Mouse (Mus musculus) embryo, embryonic 10 days (tissue): Measurements from ENCODE around the gene Gm19345.
A peak's percentile ranks its signal among the peaks of the same experiment; 100 is the strongest.

Source experiments
- DNase-seq: peaks from one replicate; pipeline ENCODE4 v3.0.0-alpha.2; 2015; ENCODE audit warnings: low spot score

The Gm19345 gene

GRCm38 (mm10) chr7:19826756-19827155, 25.0 kb upstream of the Gm19345 start:
- no peak for DNase-seq

DNA sequence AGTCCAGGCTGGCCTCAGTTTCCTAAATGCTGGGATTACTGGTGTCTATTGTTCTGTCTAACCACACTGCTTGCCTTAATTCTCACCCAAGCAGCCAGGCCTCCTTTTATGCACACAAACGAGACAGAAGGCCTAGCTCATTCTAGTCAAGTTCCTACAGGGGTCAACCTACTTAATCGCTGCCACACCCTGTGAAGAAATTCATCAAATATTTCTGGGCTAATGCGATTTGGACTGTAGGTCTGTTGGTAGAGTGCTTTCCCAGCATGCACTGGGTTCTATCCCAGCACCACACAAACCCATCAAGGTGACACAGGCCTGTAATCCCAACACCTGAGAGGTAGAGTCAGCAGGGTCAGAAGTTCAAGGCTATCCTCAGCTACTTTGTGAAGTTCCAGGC, 22.1 kb upstream of the Gm19345 start:
- no peak for DNase-seq

- no peak for DNase-seq
Measured at GRCm38 (mm10) chr7:19830682-19831156, 21.1 kb upstream of the Gm19345 start.

DNA sequence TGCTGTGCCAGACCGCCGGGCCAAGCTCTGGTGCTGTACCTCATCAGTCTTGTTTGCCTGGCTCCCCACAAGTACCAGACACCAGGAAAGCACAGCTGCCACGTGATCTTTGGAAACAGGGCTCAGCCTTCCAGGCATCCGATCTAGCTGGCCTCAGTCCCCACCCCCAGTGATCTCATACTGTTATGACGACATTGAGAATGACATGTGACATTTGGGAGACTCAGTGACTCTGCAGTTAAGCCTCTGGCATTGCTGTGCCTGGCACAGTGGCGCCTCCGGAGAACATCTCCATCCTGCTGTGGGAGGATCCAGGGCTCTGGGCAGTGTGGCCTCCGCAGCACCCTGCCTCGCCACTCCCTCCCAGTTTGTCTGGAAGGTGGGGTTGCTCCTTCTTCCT, 20.0 kb upstream of the Gm19345 start:
- no peak for DNase-seq

GRCm38 (mm10) chr7:19834055-19834454, 17.7 kb upstream of the Gm19345 start:
- no peak for DNase-seq

GRCm38 (mm10) chr7:19836843-19837242, 15.0 kb upstream of the Gm19345 start:
- no peak for DNase-seq

DNA sequence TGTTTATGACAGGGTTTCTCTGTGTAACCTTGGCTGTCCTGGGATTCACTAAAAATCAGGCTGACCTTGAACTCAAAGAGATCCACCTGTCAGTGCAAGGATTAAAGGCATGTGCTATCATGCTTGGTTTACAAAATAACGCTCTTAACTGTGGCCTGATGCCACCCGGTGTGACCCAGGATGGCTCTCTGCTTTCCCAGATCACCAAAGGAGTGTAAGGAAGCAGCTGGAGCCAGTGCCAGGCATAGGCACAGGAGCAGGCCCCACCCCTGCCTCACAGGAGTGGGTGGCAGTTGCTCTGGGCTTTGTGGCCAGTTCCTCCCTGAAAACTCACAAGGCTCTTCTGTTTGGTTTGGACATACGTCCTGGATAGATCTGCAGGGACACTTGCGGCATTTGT, 11.4 kb upstream of the Gm19345 start:
- no peak for DNase-seq

DNA sequence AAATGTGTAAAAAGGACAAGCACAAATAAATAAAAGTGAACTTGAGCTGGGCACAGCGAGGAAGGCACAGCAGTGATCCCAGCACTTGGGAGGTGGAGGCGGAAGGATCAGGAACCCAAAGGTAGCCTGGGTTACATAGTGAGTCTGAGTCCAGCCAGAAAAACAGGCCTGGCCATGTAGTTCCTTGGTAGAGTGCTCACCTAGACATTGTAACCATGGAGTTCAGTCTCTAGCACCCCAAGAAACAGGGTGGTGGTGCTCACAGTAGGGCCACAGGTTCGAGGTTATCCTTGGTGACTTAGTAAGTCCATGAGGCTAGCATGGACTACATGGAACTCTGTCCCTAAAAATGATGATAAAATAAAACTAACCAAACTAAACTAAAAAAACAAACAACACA, 10.9 kb upstream of the Gm19345 start:
- no peak for DNase-seq

DNA sequence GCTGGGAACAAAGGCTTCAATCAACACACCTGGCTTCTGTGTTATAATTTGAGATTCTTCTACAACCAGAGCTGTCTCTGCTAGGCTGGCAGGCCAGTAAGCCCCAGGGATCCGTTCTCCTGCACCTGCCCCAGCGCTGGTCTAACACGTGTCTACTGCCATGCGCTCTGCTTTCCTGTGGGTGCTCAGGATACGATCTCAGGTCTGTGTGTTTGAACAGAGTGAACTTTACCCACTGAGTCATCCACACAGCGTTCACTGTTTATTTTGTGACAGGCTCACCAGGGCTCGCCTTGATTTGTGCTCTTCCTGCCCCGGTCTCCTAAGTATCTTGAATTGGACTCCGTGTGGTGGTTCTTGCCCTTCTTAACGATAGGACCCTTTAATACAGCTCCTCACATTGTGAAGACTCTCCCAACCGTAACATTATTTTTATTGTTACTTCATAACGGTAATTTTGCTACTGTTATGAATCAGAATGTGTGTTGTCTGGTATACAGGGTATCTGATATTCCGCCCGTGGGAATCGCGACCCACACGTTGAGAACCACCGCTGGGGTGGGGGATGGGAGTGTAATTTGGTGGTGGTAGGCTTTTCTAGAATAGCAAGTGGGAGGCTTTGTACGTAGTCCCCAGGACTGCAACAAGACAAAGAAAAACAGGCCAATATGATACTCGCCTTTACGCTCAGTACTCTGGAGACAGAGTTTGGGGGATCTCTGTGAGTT, 10.0 kb upstream of the Gm19345 start:
- DNase-seq: no peak

GRCm38 (mm10) chr7:19842885-19843504, 8.8 kb upstream of the Gm19345 start:
- DNase-seq: no peak

GRCm38 (mm10) chr7:19843561-19843960, 8.2 kb upstream of the Gm19345 start:
- peak; percentile 71 for DNase-seq

GRCm38 (mm10) chr7:19844521-19845171, 7.2 kb upstream of the Gm19345 start:
- no peak for DNase-seq

GRCm38 (mm10) chr7:19853526-19853925, 1.7 kb downstream of the Gm19345 start:
- DNase-seq: no peak

GRCm38 (mm10) chr7:19855663-19856062, 3.9 kb downstream of the Gm19345 start:
- no peak for DNase-seq

DNA sequence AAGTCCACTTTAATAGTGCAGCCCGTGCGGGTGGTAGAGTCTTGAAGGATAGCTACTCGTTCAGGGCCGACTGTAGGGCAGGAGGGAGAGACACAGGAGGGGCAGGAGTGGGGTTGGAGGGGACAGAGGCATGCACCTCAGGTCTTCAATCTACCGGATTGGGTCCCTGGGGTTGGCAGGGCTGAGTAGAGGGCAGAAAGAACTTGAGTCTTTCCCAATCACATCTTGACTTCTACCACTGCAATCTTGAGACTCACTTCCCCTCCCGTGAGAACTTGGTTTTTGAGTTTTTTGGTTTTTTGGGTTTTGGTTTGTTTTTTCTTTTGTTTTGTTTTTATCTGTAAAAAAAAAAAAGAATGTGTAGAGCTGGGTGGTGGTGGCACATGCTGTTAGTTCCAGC, 4.5 kb downstream of the Gm19345 start:
- DNase-seq: no peak

GRCm38 (mm10) chr7:19859740-19860139, 7.9 kb downstream of the Gm19345 start:
- DNase-seq: no peak

GRCm38 (mm10) chr7:19861199-19861598, 9.4 kb downstream of the Gm19345 start, which contains the start of gene Ceacam16:
Gene Ceacam16, minus strand, starts transcription at chr7:19861299.
- no peak for DNase-seq

DNA sequence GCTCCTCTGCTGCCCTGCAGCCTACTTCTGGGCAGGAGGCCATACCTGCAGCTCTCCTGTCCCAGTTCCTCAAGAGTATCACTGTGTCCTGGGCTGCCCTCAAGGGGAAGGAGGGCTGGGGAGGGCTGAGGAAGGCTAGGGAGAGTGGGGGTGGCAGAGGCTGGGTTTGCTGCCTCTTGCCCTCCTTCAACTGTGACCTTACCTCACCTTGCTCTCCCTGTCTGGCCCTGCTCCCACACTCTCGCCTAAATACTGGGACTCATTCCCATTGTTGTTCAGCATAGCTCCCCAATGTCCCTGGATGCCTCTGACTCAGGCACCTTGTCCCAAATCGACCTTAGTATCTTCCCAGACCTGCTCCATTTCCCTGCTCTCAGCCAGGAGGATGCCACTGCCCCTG, 12.4 kb downstream of the Gm19345 start:
- DNase-seq: no peak

DNA sequence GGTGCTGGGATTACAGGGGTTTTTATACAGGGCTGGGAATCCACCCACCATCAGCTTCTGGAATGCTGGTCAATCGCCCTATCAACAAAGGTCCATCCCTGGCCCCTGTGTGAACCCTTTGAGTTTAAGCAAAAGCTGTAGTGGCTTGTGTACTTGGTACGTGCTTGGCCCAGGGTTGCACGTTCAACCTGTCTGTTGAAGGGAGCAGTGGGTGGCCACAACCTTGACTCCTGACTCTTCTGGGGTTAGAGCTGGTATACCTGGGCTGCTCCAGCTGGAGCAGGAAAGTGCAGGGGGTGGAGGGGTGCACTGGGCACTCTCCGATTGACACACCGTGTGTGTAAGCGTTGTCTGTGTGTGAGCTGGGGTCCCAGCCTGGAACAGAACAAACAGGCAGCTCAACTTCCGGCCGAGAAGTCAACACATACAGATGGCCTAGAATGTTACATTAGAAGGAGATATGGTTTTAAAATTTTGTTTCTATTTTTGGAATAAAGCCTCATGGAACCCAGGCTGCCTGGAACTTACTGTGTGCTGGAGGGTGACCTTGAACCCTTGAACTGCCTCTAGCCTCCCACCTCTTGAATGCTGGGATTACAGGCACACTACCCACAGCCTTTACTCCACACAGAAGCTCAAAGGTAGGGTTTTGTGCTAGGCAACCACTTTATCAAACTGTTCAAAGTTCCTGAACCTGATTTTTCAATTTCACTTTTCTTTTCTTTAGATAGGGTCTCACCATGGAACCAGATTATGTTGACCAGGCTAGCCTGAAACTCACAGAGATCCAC, 13.6 kb downstream of the Gm19345 start:
- no peak for DNase-seq

DNA sequence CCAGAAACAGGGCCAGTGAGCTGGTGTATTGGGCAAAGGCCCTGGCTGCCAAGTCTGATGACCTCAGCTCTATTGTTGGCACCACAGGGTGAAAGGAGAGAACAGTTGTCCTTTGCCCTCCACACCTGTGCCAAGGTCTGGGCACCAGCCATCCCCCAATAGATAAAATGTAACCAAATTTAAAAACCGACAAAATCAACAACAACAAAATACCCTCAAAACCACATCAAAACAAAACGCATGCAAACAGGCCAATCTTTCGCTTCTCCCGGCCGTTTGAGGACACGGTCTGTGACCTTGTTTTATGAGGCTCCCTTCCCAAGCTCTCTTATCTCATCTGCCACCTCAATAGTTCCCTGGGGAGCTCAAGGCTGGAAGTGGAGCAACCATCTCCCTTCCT, 14.7 kb downstream of the Gm19345 start:
- no peak for DNase-seq

GRCm38 (mm10) chr7:19867751-19868399, 16.1 kb downstream of the Gm19345 start:
- DNase-seq: no peak

DNA sequence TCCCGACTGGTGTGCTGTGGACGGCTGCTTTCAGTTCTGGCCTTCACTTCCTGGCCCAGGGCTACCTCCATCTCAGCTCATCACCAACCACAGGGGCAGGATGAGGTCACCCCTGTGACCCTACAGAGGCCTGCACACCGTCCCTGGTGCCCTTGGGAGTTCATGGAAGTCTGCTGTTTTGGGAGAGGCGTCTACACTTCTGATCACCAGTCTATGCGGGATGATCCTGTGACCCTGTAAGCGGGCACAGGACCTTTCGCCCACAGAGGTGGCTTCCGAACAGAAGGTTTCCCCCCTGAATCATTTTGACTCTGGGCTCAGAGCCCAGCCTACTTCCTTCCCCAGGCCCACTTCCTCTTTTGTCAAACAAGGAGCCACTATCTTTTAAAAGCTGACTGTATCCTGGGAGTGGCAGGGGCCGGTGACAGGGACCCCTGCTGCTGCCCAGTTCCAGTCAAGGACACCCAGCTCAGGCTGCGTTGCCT, 19.4 kb downstream of the Gm19345 start:
- no peak for DNase-seq
